Mouse (Mus musculus): Measurements from ENCODE around the gene Fstl4.

DNA sequence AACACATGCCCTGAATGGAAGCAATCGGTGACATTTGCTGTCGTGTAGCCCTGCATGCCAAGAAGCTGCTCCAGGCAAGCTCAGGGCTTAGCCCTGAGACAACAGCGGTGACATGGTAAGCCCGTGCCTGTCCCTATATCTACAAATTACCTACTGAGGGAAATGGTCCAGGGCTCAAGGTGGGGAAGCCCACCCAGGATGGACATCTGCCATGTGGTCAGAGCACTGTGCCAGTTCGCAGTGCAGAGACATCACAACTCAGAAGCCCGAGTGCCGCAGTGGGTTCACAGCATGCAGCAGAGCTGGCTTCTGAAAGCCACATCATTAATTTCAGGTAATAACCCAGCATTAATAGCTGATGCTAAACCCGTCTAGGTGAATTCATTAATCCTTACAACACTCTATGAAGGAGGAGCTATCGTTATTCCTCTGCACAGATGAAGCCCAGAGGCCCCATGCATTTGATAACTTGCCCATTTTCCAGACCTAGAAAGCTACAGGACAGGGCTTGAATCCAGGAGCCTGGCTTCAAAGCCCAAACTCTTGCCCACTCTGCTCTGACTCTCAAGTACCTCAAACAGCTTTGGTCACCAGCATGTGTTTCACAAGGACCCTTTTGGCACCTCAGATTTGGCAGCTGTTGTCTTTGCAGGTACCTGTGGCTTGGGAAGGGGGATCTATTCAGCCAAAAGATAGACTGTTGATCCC, 321.6 kb downstream of the Fstl4 start:
- TF ChIP-seq ZNF384 (IDR thresholded peaks at IDR 0.05; ENCODE audit: low read depth, low read length) (no peak), ZC3H11A (IDR thresholded peaks at IDR 0.05; ENCODE audit: borderline replicate concordance, low read depth, low read length) (no peak), CHD2 (IDR thresholded peaks at IDR 0.05; ENCODE audit: low read depth, low read length) (no peak)

Data from ES-E14 (cell line).